Mouse (Mus musculus) lung, postnatal 0 days (tissue): ENCODE results near the gene Triap1. TPM values are rescaled to one million over a fixed set of nuclear protein-coding genes. Genes with fewer than 3 reads are reported as not detected.

Experiments
- ATAC-seq: fragments of 200-750 bp; cut with Nextera tagmentation; 2 replicates; pipeline ENCODE4 v1.8.0; 2017; ENCODE audit warnings: moderate library complexity
- DNase-seq: peaks from one replicate; pipeline ENCODE4 v3.0.0-alpha.2; 2016; ENCODE audit warnings: low spot score
- H3K27ac ChIP-seq: fragments of 300-500 bp; sonication (generic); 2 replicates; pipeline ENCODE4 v1.5.1; 2014; ENCODE audit warnings: antibody characterized with exemption, mild to moderate bottlenecking, low read length, mixed read lengths
- H3K27me3 ChIP-seq: fragments of 300-500 bp; sonication (generic); replicated peaks from 2 replicates; pipeline ENCODE4 v1.6.1; 2014; ENCODE audit warnings: low read length, mixed read lengths; ENCODE audit not compliant: insufficient read depth
- H3K36me3 ChIP-seq: fragments of 300-500 bp; sonication (generic); 2 replicates; pipeline ENCODE4 v1.6.1; 2014; ENCODE audit warnings: low read length, mixed read lengths; ENCODE audit not compliant: insufficient read depth
- H3K4me1 ChIP-seq: fragments of 300-500 bp; sonication (generic); 2 replicates; pipeline ENCODE4 v1.6.1; 2014; ENCODE audit warnings: antibody characterized with exemption, low read depth, low read length, mixed read lengths; ENCODE audit not compliant: insufficient read depth
- H3K4me2 ChIP-seq: fragments of 300-500 bp; sonication (generic); replicated peaks from 2 replicates; pipeline ENCODE4 v1.6.1; 2014; ENCODE audit warnings: low read depth, mild to moderate bottlenecking, low read length, moderate library complexity, mixed read lengths
- H3K4me3 ChIP-seq: fragments of 300-500 bp; sonication (generic); 2 replicates; pipeline ENCODE4 v1.5.1; 2014; ENCODE audit warnings: low read depth, low read length
- H3K9ac ChIP-seq: fragments of 300-500 bp; sonication (generic); replicated peaks from 2 replicates; pipeline ENCODE4 v1.6.1; 2014; ENCODE audit warnings: low read depth, mild to moderate bottlenecking
- H3K9me3 ChIP-seq: fragments of 300-500 bp; sonication (generic); 2 replicates; pipeline ENCODE4 v1.6.1; 2016; ENCODE audit warnings: low read length, mixed read lengths
- CTCF ChIP-seq: IDR thresholded peaks from 2 replicates; pipeline ENCODE4 v1.5.1; 2016; ENCODE audit warnings: antibody characterized with exemption, mild to moderate bottlenecking
- EP300 ChIP-seq: IDR thresholded peaks from 2 replicates; pipeline ENCODE4 v1.6.1; 2016; ENCODE audit warnings: antibody characterized with exemption, mild to moderate bottlenecking, control low read depth
- WGBS: fragments of 180-500 bp; shearing (Covaris S2); extraction: QIAGEN DNeasy Blood & Tissue Kit; methylation state at CpG from one replicate; pipeline ENCODE4 v1.1.7; 2014; 5-methylcytosine and 5-hydroxymethylcytosine counted together
- polyA plus RNA-seq: library from polyadenylated mRNA; unstranded; fragments of >200 nt; fragmentation: Nextera tagmentation; extraction: Ambion mirVana; gene quantifications from 2 replicates; pipeline ENCODE4 v1.2.1, GENCODE M21; 2015

Gene Triap1
- 51.1 and 54.9 TPM in 2 replicates for polyA plus RNA-seq

GRCm38 (mm10) chr5:115340577-115341313, at the start of gene Triap1, which contains the start of gene Gatc:
Gene Triap1, plus strand, starts transcription at chr5:115341225.
Gene Gatc, minus strand, starts transcription at chr5:115341178.
- TF ChIP-seq CTCF (peak; percentile 14; the same call in 1 of the 2 replicates), EP300 (no peak)
- Histone ChIP-seq H3K4me3 (peak within 1 kb of the TSS; percentile 87), H3K27ac (peak within 1 kb of the TSS; percentile 76), H3K4me2 (peak within 1 kb of the TSS; percentile 84), H3K9ac (peak within 1 kb of the TSS; percentile 89), H3K36me3 (0 out of 2 replicates have a peak, but pooled peaks cover 13% of the 10 kb centered on the region), H3K4me1 (no peaks in the 10 kb centered on the region), H3K9me3 (no peaks in the 10 kb centered on the region), H3K27me3 (no peaks in the 10 kb centered on the region)
- DNase-seq (peak; percentile 93), ATAC-seq (peak; percentile 98)
- WGBS: 1% methylated on average over 60 of the region's 62 CpGs

GRCm38 (mm10) chr5:115294173-115294572, 46.9 kb upstream of the Triap1 start:
- TF ChIP-seq EP300: no peak
- TF ChIP-seq CTCF: peak; percentile 43
- no peak for DNase-seq

GRCm38 (mm10) chr5:115296347-115296746, 44.7 kb upstream of the Triap1 start:
- H3K4me1 ChIP-seq: no peaks in the 10 kb centered on the region
- TF ChIP-seq EP300 (no peak), CTCF (no peak)
- WGBS: 56% methylated on average over 10 of the region's 10 CpGs
- H3K4me3 ChIP-seq: no peak overlapping the region
- H3K9me3 ChIP-seq: no peaks in the 10 kb centered on the region
- DNase-seq (no peak), ATAC-seq (no peak)
- no peak overlapping the region for H3K4me2 ChIP-seq
- H3K36me3 ChIP-seq: 0 out of 2 replicates have a peak, but pooled peaks cover 10% of the 10 kb centered on the region
- H3K9ac ChIP-seq: no peak overlapping the region
- no peaks in the 10 kb centered on the region for H3K27me3 ChIP-seq
- no peak overlapping the region for H3K27ac ChIP-seq

More at GRCm38 (mm10) chr5:115294173-115294572, 46.9 kb upstream of the Triap1 start:
- H3K27ac ChIP-seq: no peak overlapping the region
- ATAC-seq: no peak
- H3K9me3 ChIP-seq: no peaks in the 10 kb centered on the region
- no peak overlapping the region for H3K9ac ChIP-seq
- no peaks in the 10 kb centered on the region for H3K27me3 ChIP-seq
- 0 out of 2 replicates have a peak, but pooled peaks cover 10% of the 10 kb centered on the region for H3K36me3 ChIP-seq
- H3K4me2 ChIP-seq: no peak overlapping the region
- no peak overlapping the region for H3K4me3 ChIP-seq
- no peaks in the 10 kb centered on the region for H3K4me1 ChIP-seq
- 90% methylated on average over 8 of the region's 8 CpGs for WGBS

GRCm38 (mm10) chr5:115300035-115300744, 40.8 kb upstream of the Triap1 start:
- Histone ChIP-seq H3K36me3 (0 out of 2 replicates have a peak, but pooled peaks cover 10% of the 10 kb centered on the region), H3K9ac (peak overlapping the region; percentile 66), H3K4me1 (no peaks in the 10 kb centered on the region), H3K4me2 (peak overlapping the region; percentile 64), H3K27ac (peak overlapping the region; percentile 90), H3K9me3 (no peaks in the 10 kb centered on the region), H3K27me3 (no peaks in the 10 kb centered on the region), H3K4me3 (peak overlapping the region; percentile 82)
- ATAC-seq (peak; percentile 10), DNase-seq (peak; percentile 91)
- WGBS: 1% methylated on average over 44 of the region's 46 CpGs
- TF ChIP-seq CTCF: peak; percentile 63
- no peak for TF ChIP-seq EP300

GRCm38 (mm10) chr5:115300792-115301614, 40.0 kb upstream of the Triap1 start, which contains the start of gene Dynll1:
Gene Dynll1, minus strand, starts transcription at chr5:115300999.
- peak; percentile 97 for DNase-seq
- H3K27ac ChIP-seq: peak within 1 kb of the TSS; percentile 90
- peak within 1 kb of the TSS; percentile 66 for H3K9ac ChIP-seq
- 0 out of 2 replicates have a peak, but pooled peaks cover 10% of the 10 kb centered on the region for H3K36me3 ChIP-seq
- peak within 1 kb of the TSS; percentile 65 for H3K4me2 ChIP-seq
- peak; percentile 98 for ATAC-seq
- no peaks in the 10 kb centered on the region for H3K4me1 ChIP-seq
- H3K4me3 ChIP-seq: peak within 1 kb of the TSS; percentile 82
- no peaks in the 10 kb centered on the region for H3K27me3 ChIP-seq
- H3K9me3 ChIP-seq: no peaks in the 10 kb centered on the region
- under 1% methylated on average over 64 of the region's 66 CpGs for WGBS
- TF ChIP-seq CTCF: peak; percentile 38
- no peak for TF ChIP-seq EP300
